Mouse (Mus musculus): ENCODE data around the gene Slc22a4. TPM values are rescaled to one million over a fixed set of nuclear protein-coding genes. Genes with fewer than 3 reads are reported as not detected.

Gene Slc22a4
- total and polyA plus RNA-seq, 3 experiments = 3.5 to 5.8 TPM; not detected in 1

DNA sequence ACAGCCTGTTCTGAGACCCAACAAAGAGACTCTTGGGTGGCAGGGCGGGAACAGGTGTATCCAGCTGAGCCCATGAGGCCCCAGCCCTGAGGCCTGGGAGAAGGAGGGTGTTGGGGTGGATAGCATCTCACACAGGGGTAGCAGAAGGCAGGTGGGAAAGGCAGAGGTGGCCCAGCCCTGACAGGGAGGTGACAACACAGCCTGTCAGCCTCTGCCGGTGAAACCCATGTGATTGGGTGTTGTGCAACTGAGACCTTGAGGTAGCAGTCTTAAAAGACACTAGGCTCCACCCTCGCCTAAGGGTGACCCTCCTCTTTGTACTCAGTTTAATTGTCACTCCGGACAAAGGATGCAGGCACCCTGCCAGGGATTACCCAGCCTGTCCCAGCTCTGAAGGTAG, 45.4 kb upstream of the Slc22a4 start:
- H3K27me3 ChIP-seq (ENCODE audit: control insufficient read depth in 1 of 2, insufficient read depth in 2 of 2, low read length in 2 of 2) = peaks cover 52 to 56% of the 10 kb centered on the region in 2 experiments
- no peak overlapping the region for H3K4me3 ChIP-seq (ENCODE audit: control insufficient read depth in 1 of 2, insufficient read depth in 1 of 2, low read depth in 2 of 2, low read length in 2 of 2)
- H3K79me2 ChIP-seq (ENCODE audit: control insufficient read depth, insufficient read depth, low read length, poor library complexity) = no peaks in the 10 kb centered on the region
- H3K9ac ChIP-seq (ENCODE audit: control insufficient read depth, low read depth, low read length, poor library complexity, severe bottlenecking) = no peak overlapping the region
- no peak for DNase-seq (ENCODE audit: low read depth, low spot score)
- no peak overlapping the region for H3K27ac ChIP-seq (ENCODE audit: control insufficient read depth, low read depth, low read length)
- H3K4me1 ChIP-seq (ENCODE audit: control insufficient read depth in 1 of 2, insufficient read depth in 2 of 2, low read length in 2 of 2) = no peaks in the 10 kb centered on the region
- TF ChIP-seq GABPA (IDR thresholded peaks at IDR 0.05; ENCODE audit: low read depth, low read length) = no peak
- no peak for TF ChIP-seq SIN3A (IDR thresholded peaks at IDR 0.05; ENCODE audit: low read length)
- TF ChIP-seq ZMIZ1 (IDR thresholded peaks at IDR 0.05; ENCODE audit: low read depth, low read length) = no peak
- TF ChIP-seq ETS1 (IDR thresholded peaks at IDR 0.05; ENCODE audit: low read depth, low read length) = no peak
- no peak for TF ChIP-seq CTCF (IDR thresholded peaks at IDR 0.05 in 2 of 3, conservative IDR thresholded peaks at IDR 0.05 in 1 of 3; ENCODE audit: control insufficient read depth in 1 of 3, insufficient read depth in 1 of 3, low read depth in 2 of 3, low read length in 3 of 3, poor library complexity in 1 of 3, severe bottlenecking in 1 of 3)
- no peak for TF ChIP-seq CHD2 (IDR thresholded peaks at IDR 0.05; ENCODE audit: low read length)
- no peak for TF ChIP-seq GATA1 (IDR thresholded peaks at IDR 0.05; ENCODE audit: low read depth, low read length)
- no peak for TF ChIP-seq USF2 (IDR thresholded peaks at IDR 0.05; ENCODE audit: borderline replicate concordance in 1 of 2, insufficient read depth in 1 of 2, low read depth in 1 of 2, low read length in 2 of 2)
- TF ChIP-seq MYB (IDR thresholded peaks at IDR 0.05; ENCODE audit: low read depth, low read length) = no peak
- no peak for TF ChIP-seq TCF12 (IDR thresholded peaks at IDR 0.05; ENCODE audit: low read depth, low read length)
- no peaks in the 10 kb centered on the region for H3K9me3 ChIP-seq (replicated peaks; ENCODE audit: insufficient read depth, low read length)
- no peaks in the 10 kb centered on the region for H3K36me3 ChIP-seq (ENCODE audit: control insufficient read depth in 1 of 2, insufficient read depth in 2 of 2, low read length in 2 of 2)

DNA sequence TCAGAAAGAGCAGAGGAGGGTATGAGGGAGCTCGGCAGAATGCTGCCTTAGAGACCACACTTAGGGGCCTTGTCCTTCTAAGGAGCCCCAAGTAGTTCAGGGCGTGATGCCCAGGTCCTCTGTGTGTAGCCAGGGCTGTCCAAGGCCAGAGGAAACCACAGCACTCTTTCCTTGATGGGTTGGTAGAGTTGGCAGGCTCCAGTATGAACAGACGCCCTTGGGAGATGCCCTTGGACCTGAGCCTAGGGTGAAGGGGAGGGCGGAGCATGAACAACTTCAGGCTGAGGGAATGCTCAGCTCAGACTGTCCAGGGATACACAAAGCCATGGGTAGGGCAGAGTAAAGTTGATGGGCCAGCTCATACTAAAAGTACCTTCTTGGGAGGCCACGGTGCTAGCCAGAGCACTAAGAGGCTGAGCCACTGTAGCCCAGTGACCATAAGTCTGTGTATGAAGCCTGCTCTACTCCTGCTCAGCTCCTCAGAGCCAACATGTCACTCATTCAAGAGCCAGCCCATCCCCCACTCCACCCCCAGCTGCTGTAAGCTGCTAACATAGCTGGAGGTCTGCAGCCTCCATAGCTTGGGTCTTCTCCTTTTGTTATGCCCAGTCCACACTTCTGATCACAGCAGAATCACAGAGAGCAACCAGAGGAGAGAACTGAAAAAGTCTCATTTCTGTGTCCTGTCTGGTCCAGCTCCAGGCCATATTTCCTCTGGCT, 44.0 kb upstream of the Slc22a4 start:
- no peak overlapping the region for H3K27ac ChIP-seq (ENCODE audit: control insufficient read depth, low read depth, low read length)
- no peak for TF ChIP-seq ETS1 (IDR thresholded peaks at IDR 0.05; ENCODE audit: low read depth, low read length)
- TF ChIP-seq CHD1 (IDR thresholded peaks at IDR 0.05; ENCODE audit: low read depth, low read length) = no peak
- TF ChIP-seq POLR2AphosphoS5 (IDR thresholded peaks at IDR 0.05; ENCODE audit: borderline replicate concordance, low read depth, low read length) = no peak
- no peak for TF ChIP-seq MAZ (IDR thresholded peaks at IDR 0.05; ENCODE audit: low read depth, low read length)
- no peaks in the 10 kb centered on the region for H3K9me3 ChIP-seq (replicated peaks; ENCODE audit: insufficient read depth, low read length)
- no peaks in the 10 kb centered on the region for H3K79me2 ChIP-seq (ENCODE audit: control insufficient read depth, insufficient read depth, low read length, poor library complexity)
- no peaks in the 10 kb centered on the region for H3K4me1 ChIP-seq (ENCODE audit: control insufficient read depth in 1 of 2, insufficient read depth in 2 of 2, low read length in 2 of 2)
- no peak overlapping the region for H3K9ac ChIP-seq (ENCODE audit: control insufficient read depth, low read depth, low read length, poor library complexity, severe bottlenecking)
- no peaks in the 10 kb centered on the region for H3K36me3 ChIP-seq (ENCODE audit: control insufficient read depth in 1 of 2, insufficient read depth in 2 of 2, low read length in 2 of 2)
- H3K27me3 ChIP-seq (ENCODE audit: control insufficient read depth in 1 of 2, insufficient read depth in 2 of 2, low read length in 2 of 2) = peaks cover 58 to 60% of the 10 kb centered on the region in 2 experiments
- no peak overlapping the region for H3K4me3 ChIP-seq (ENCODE audit: control insufficient read depth in 1 of 2, insufficient read depth in 1 of 2, low read depth in 2 of 2, low read length in 2 of 2)
- DNase-seq (ENCODE audit: low read depth, low spot score) = no peak
